Mouse (Mus musculus) lung, adult 2 months (tissue): Measurements from ENCODE around the gene Cib3.

ENCODE experiments used
- CTCF ChIP-seq: fragments of 200-500 bp; IDR thresholded peaks from 2 replicates; pipeline ENCODE4 v1.5.1; 2011; ENCODE audit warnings: mild to moderate bottlenecking, low read length, control low read depth; ENCODE audit not compliant: insufficient read depth
- POLR2A ChIP-seq: fragments of 200-500 bp; IDR thresholded peaks from 2 replicates; pipeline ENCODE4 v1.6.1; 2011; ENCODE audit warnings: low read depth, mild to moderate bottlenecking, control low read depth, low read length, borderline replicate concordance; ENCODE audit errors: extremely low read depth

- TF ChIP-seq POLR2A, result no peak
- no peak for TF ChIP-seq CTCF
These were observed 2.4 kb downstream of the Cib3 start for GRCm38 (mm10) chr8:72210222-72210621.
